Mouse (Mus musculus) heart, embryonic 11.5 days (tissue): ENCODE data around the gene Atpaf2. TPM values are rescaled to one million over a fixed set of nuclear protein-coding genes. Genes with fewer than 3 reads are reported as not detected.

Experiments used
- ATAC-seq: fragments of 200-750 bp; cut with Nextera tagmentation; replicated peaks from 2 replicates; pipeline ENCODE4 v1.8.0; 2017; ENCODE audit warnings: moderate library complexity; ENCODE audit not compliant: insufficient number of reproducible peaks, low FRiP score, low TSS enrichment
- H3K27ac ChIP-seq: fragments of 300-500 bp; sonication (generic); 2 replicates; pipeline ENCODE4 v1.5.1; 2014; ENCODE audit warnings: mild to moderate bottlenecking, low read depth, low read length
- H3K27me3 ChIP-seq: fragments of 300-500 bp; sonication (generic); 2 replicates; pipeline ENCODE4 v1.6.1; 2014; ENCODE audit warnings: mild to moderate bottlenecking, low read length, mixed read lengths; ENCODE audit not compliant: control insufficient read depth, insufficient read depth
- H3K36me3 ChIP-seq: fragments of 300-500 bp; sonication (generic); 2 replicates; pipeline ENCODE4 v1.6.1; 2014; ENCODE audit warnings: mild to moderate bottlenecking, low read length, moderate library complexity, mixed read lengths; ENCODE audit not compliant: control insufficient read depth, insufficient read depth
- H3K4me1 ChIP-seq: fragments of 300-500 bp; sonication (generic); 2 replicates; pipeline ENCODE4 v1.6.1; 2014; ENCODE audit warnings: low read length; ENCODE audit not compliant: control insufficient read depth, insufficient read depth
- H3K4me2 ChIP-seq: fragments of 300-500 bp; sonication (generic); 2 replicates; pipeline ENCODE4 v1.6.1; 2014; ENCODE audit warnings: mild to moderate bottlenecking, moderate library complexity
- H3K4me3 ChIP-seq: fragments of 300-500 bp; sonication (generic); 2 replicates; pipeline ENCODE4 v1.5.1; 2014; ENCODE audit warnings: low read depth, low read length
- H3K9ac ChIP-seq: fragments of 300-500 bp; sonication (generic); 2 replicates; pipeline ENCODE4 v1.6.1; 2014; ENCODE audit warnings: mild to moderate bottlenecking, low read depth, low read length, moderate library complexity
- H3K9me3 ChIP-seq: fragments of 300-500 bp; sonication (generic); replicated peaks from 2 replicates; pipeline ENCODE4 v1.6.1; 2016; ENCODE audit warnings: low read length; ENCODE audit not compliant: control insufficient read depth
- WGBS: fragments of 180-500 bp; shearing (Covaris S2); extraction: QIAGEN DNeasy Blood & Tissue Kit; methylation state at CpG from one replicate; pipeline ENCODE4 v1.1.7; 2014; ENCODE audit not compliant: insufficient replicate concordance; 5-methylcytosine and 5-hydroxymethylcytosine counted together
- polyA plus RNA-seq: library from polyadenylated mRNA; unstranded; fragments of >200 nt; fragmentation: Nextera tagmentation; extraction: Ambion mirVana; gene quantifications from 2 replicates; pipeline ENCODE4 v1.2.1, GENCODE M21; 2014

Atpaf2 gene
- polyA plus RNA-seq, 1 experiment from 2014 or later, result 52.2 TPM

GRCm38 (mm10) chr11:60366239-60367019 lies 51.8 kb downstream of the Atpaf2 start:
- no peaks in the 10 kb centered on the region for H3K27me3 ChIP-seq
- 0 out of 2 replicates have a peak overlapping the region, but pooled peaks have one; percentile 43 for H3K9ac ChIP-seq
- H3K27ac ChIP-seq, result peak overlapping the region; percentile 38; the same call in 1 of the 2 replicates
- 25% methylated on average over 16 of the region's 16 CpGs for WGBS
- 0 out of 2 replicates have a peak overlapping the region, but pooled peaks have one; percentile 29 for H3K4me2 ChIP-seq
- ATAC-seq, result no peak
- no peaks in the 10 kb centered on the region for H3K9me3 ChIP-seq
- no peak overlapping the region for H3K4me3 ChIP-seq
- H3K36me3 ChIP-seq, result no peaks in the 10 kb centered on the region
- peaks cover 12% of the 10 kb centered on the region for H3K4me1 ChIP-seq

GRCm38 (mm10) chr11:60360631-60361201 lies 57.5 kb downstream of the Atpaf2 start:
- Histone ChIP-seq H3K4me2 (no peak overlapping the region), H3K9me3 (no peaks in the 10 kb centered on the region), H3K36me3 (no peaks in the 10 kb centered on the region), H3K27ac (no peak overlapping the region), H3K4me1 (no peaks in the 10 kb centered on the region), H3K4me3 (no peak overlapping the region), H3K27me3 (no peaks in the 10 kb centered on the region), H3K9ac (no peak overlapping the region)
- ATAC-seq, result no peak
- 65% methylated on average over 5 of the region's 5 CpGs for WGBS

GRCm38 (mm10) chr11:60359936-60360335 lies 58.3 kb downstream of the Atpaf2 start:
- no peaks in the 10 kb centered on the region for H3K4me1 ChIP-seq
- H3K4me2 ChIP-seq, result no peak overlapping the region
- ATAC-seq, result no peak
- H3K27ac ChIP-seq, result no peak overlapping the region
- no peak overlapping the region for H3K4me3 ChIP-seq
- no peaks in the 10 kb centered on the region for H3K36me3 ChIP-seq
- no peaks in the 10 kb centered on the region for H3K9me3 ChIP-seq
- 65% methylated on average over 1 of the region's 1 CpGs for WGBS
- no peak overlapping the region for H3K9ac ChIP-seq
- H3K27me3 ChIP-seq, result no peaks in the 10 kb centered on the region

GRCm38 (mm10) chr11:60359138-60359537 lies 59.1 kb downstream of the Atpaf2 start:
- no peaks in the 10 kb centered on the region for H3K9me3 ChIP-seq
- WGBS, result 60% methylated on average over 5 of the region's 5 CpGs
- H3K4me2 ChIP-seq, result no peak overlapping the region
- H3K36me3 ChIP-seq, result no peaks in the 10 kb centered on the region
- no peaks in the 10 kb centered on the region for H3K4me1 ChIP-seq
- no peak for ATAC-seq
- no peak overlapping the region for H3K4me3 ChIP-seq
- H3K27ac ChIP-seq, result no peak overlapping the region
- H3K27me3 ChIP-seq, result no peaks in the 10 kb centered on the region
- H3K9ac ChIP-seq, result no peak overlapping the region

GRCm38 (mm10) chr11:60358548-60358947 lies 59.7 kb downstream of the Atpaf2 start:
- Histone ChIP-seq H3K9ac (no peak overlapping the region), H3K9me3 (no peaks in the 10 kb centered on the region), H3K4me1 (no peaks in the 10 kb centered on the region), H3K27me3 (no peaks in the 10 kb centered on the region), H3K4me3 (no peak overlapping the region), H3K4me2 (no peak overlapping the region), H3K27ac (no peak overlapping the region), H3K36me3 (no peaks in the 10 kb centered on the region)
- no peak for ATAC-seq
- WGBS, result 64% methylated on average over 7 of the region's 7 CpGs

- no peaks in the 10 kb centered on the region for H3K9me3 ChIP-seq
- H3K27me3 ChIP-seq, result no peaks in the 10 kb centered on the region
- no peak overlapping the region for H3K4me3 ChIP-seq
- no peak overlapping the region for H3K4me2 ChIP-seq
- peaks cover under 1% of the 10 kb centered on the region for H3K4me1 ChIP-seq
- 31% methylated on average over 1 of the region's 1 CpGs for WGBS
- H3K27ac ChIP-seq, result no peak overlapping the region
- no peak for ATAC-seq
- H3K36me3 ChIP-seq, result no peaks in the 10 kb centered on the region
- no peak overlapping the region for H3K9ac ChIP-seq
Measured at GRCm38 (mm10) chr11:60357116-60357515, 61.1 kb downstream of the Atpaf2 start.

- ATAC-seq, result no peak
- peaks cover 10% of the 10 kb centered on the region for H3K4me1 ChIP-seq
- H3K4me2 ChIP-seq, result no peak overlapping the region
- H3K4me3 ChIP-seq, result no peak overlapping the region
- no peak overlapping the region for H3K9ac ChIP-seq
- H3K9me3 ChIP-seq, result no peaks in the 10 kb centered on the region
- H3K27me3 ChIP-seq, result no peaks in the 10 kb centered on the region
- no peak overlapping the region for H3K27ac ChIP-seq
- H3K36me3 ChIP-seq, result no peaks in the 10 kb centered on the region
- WGBS, result 87% methylated on average over 2 of the region's 2 CpGs
Measured at GRCm38 (mm10) chr11:60355952-60356351, 62.3 kb downstream of the Atpaf2 start.

- H3K27me3 ChIP-seq, result no peaks in the 10 kb centered on the region
- under 1% methylated on average over 57 of the region's 57 CpGs for WGBS
Measured at GRCm38 (mm10) chr11:60352559-60353411, 65.5 kb downstream of the Atpaf2 start, which contains the start of the genes Tom1l2 and Drc3. Gene Tom1l2, minus strand, starts transcription at chr11:60352905. Gene Drc3, plus strand, starts transcription at chr11:60353329.

More at GRCm38 (mm10) chr11:60352559-60353411, 65.5 kb downstream of the Atpaf2 start, which contains the start of the genes Tom1l2 and Drc3:
- H3K27ac ChIP-seq, result peak within 1 kb of the TSS; percentile 82
- H3K36me3 ChIP-seq, result no peaks in the 10 kb centered on the region
- H3K4me1 ChIP-seq, result peaks cover 15% of the 10 kb centered on the region
- H3K9ac ChIP-seq, result peak within 1 kb of the TSS; percentile 82
- no peaks in the 10 kb centered on the region for H3K9me3 ChIP-seq
- H3K4me2 ChIP-seq, result peak within 1 kb of the TSS; percentile 92
- H3K4me3 ChIP-seq, result peak within 1 kb of the TSS; percentile 77
- ATAC-seq, result peak; percentile 99
